Mouse (Mus musculus) spleen, adult 2 months (tissue): Measurements from ENCODE around the gene Hdac10.

ENCODE experiments used
- CTCF ChIP-seq: fragments of 200-500 bp; IDR thresholded peaks from 2 replicates; pipeline ENCODE4 v1.5.1; 2011; ENCODE audit warnings: mild to moderate bottlenecking, inconsistent platforms; ENCODE audit not compliant: insufficient read depth, insufficient read length, insufficient replicate concordance; ENCODE audit errors: extremely low read depth
- POLR2A ChIP-seq: fragments of 200-500 bp; IDR thresholded peaks from 2 replicates; pipeline ENCODE4 v1.6.1; 2011; ENCODE audit warnings: low read depth, low read length, inconsistent platforms

DNA sequence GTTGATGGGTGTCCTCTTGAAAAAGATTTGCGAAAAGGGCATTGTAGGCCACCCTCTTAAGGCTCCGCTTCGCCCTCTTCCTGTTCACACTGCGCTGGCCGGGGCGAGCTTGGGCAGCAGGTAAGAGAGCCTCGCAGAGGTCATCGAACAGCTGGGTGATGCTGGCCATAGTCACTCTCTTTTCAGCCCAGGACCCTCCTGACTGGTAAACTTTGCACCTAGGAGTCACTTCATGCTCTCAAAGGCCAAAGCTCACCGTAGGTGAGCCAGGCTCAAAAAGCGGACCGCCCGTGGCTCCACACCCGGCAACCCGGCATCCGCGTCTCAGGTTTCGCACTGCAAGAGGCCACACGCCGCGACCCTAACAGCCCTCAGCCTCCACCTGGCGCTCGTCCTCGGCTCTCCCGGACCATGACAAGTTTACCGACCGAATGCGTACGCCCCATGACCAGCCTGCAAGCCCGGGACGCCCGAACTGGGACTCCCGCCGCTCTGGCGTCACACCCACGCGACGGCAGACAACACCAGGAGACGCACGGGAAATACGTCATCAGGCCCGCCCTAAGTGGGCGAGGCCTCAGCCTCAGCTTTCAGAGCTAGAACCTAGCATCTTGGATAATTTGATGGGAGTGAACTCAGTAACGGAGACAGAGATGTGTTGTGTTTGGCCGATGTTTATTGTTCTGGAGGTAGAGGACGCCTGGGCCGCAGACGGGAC lies 5.7 kb downstream of the Hdac10 start, which contains the start of gene Tubgcp6:
- TF ChIP-seq CTCF (no peak), POLR2A (peak; percentile 41; the same call in 1 of the 2 replicates)
